Mouse (Mus musculus) kidney, adult 2 months (tissue): ENCODE measurements around the gene Nek8.

Experiments used
- CTCF ChIP-seq: fragments of 200-500 bp; conservative IDR thresholded peaks from 2 replicates; pipeline ENCODE4 v1.5.1; 2011; ENCODE audit warnings: low read depth, mild to moderate bottlenecking, control low read depth, low read length, moderate library complexity, mixed read lengths; ENCODE audit not compliant: insufficient read depth, insufficient read length
- POLR2A ChIP-seq: fragments of 200-500 bp; IDR thresholded peaks from one replicate; pipeline ENCODE4 v1.6.1; 2011; ENCODE audit warnings: low read depth, low read length, control low read depth

GRCm38 (mm10) chr11:78178859-78179437 is 2.5 kb upstream of the Nek8 start:
- no peak for TF ChIP-seq CTCF
- TF ChIP-seq POLR2A, result no peak
